Mouse (Mus musculus): ENCODE results near the gene Kcnc1.

The Kcnc1 gene

GRCm38 (mm10) chr7:46396231-46396927 lies at the start of gene Kcnc1:
Gene Kcnc1 (plus strand): TSS chr7:46396497.
- peak; percentile 60 to 81 for DNase-seq (ENCODE audit: low spot score in 2 of 2)

- no peak for DNase-seq (ENCODE audit: low spot score in 2 of 2)
Observed at GRCm38 (mm10) chr7:46347692-46348091, 48.6 kb upstream of the Kcnc1 start.

GRCm38 (mm10) chr7:46348813-46349212 lies 47.5 kb upstream of the Kcnc1 start:
- DNase-seq (ENCODE audit: low spot score in 2 of 2): no peak

GRCm38 (mm10) chr7:46350119-46350702 lies 46.1 kb upstream of the Kcnc1 start:
- no peak for DNase-seq (ENCODE audit: low spot score in 2 of 2)

GRCm38 (mm10) chr7:46352748-46353147 lies 43.5 kb upstream of the Kcnc1 start:
- no peak for DNase-seq (ENCODE audit: low spot score in 2 of 2)

- DNase-seq (ENCODE audit: low spot score in 2 of 2): no peak
Observed at GRCm38 (mm10) chr7:46353216-46353615, 43.1 kb upstream of the Kcnc1 start.

- no peak for DNase-seq (ENCODE audit: low spot score in 2 of 2)
Observed at GRCm38 (mm10) chr7:46353875-46354274, 42.4 kb upstream of the Kcnc1 start.

- no peak for DNase-seq (ENCODE audit: low spot score in 2 of 2)
Observed at GRCm38 (mm10) chr7:46361776-46362175, 34.5 kb upstream of the Kcnc1 start.

GRCm38 (mm10) chr7:46364154-46364553 lies 32.1 kb upstream of the Kcnc1 start:
- no peak for DNase-seq (ENCODE audit: low spot score in 2 of 2)

GRCm38 (mm10) chr7:46365810-46366209 lies 30.5 kb upstream of the Kcnc1 start:
- no peak for DNase-seq (ENCODE audit: low spot score in 2 of 2)

- no peak for DNase-seq (ENCODE audit: low spot score in 2 of 2)
Observed at GRCm38 (mm10) chr7:46371104-46371503, 25.2 kb upstream of the Kcnc1 start.

- DNase-seq (ENCODE audit: low spot score in 2 of 2): no peak
Observed at GRCm38 (mm10) chr7:46376172-46377007, 19.9 kb upstream of the Kcnc1 start, which contains the start of gene Myod1. Gene Myod1 (plus strand): TSS chr7:46376474.

- DNase-seq (ENCODE audit: low spot score in 2 of 2): no peak
Observed at GRCm38 (mm10) chr7:46377008-46377346, 19.3 kb upstream of the Kcnc1 start.

GRCm38 (mm10) chr7:46378123-46378522 lies 18.2 kb upstream of the Kcnc1 start:
- peak in 1 of 2 experiments; percentile 58 for DNase-seq (ENCODE audit: low spot score in 2 of 2)

GRCm38 (mm10) chr7:46378983-46379382 lies 17.3 kb upstream of the Kcnc1 start:
- DNase-seq (ENCODE audit: low spot score in 2 of 2): peak in 1 of 2 experiments; percentile 68

- DNase-seq (ENCODE audit: low spot score in 2 of 2): no peak
Observed at GRCm38 (mm10) chr7:46380625-46381024, 15.7 kb upstream of the Kcnc1 start.

GRCm38 (mm10) chr7:46387430-46387829 lies 8.9 kb upstream of the Kcnc1 start:
- DNase-seq (ENCODE audit: low spot score in 2 of 2): no peak

- DNase-seq (ENCODE audit: low spot score in 2 of 2): peak in 1 of 2 experiments; percentile 49
Observed at GRCm38 (mm10) chr7:46389456-46390085, 6.7 kb upstream of the Kcnc1 start.

- no peak for DNase-seq (ENCODE audit: low spot score in 2 of 2)
Observed at GRCm38 (mm10) chr7:46390226-46390625, 6.1 kb upstream of the Kcnc1 start.

GRCm38 (mm10) chr7:46391701-46392100 lies 4.6 kb upstream of the Kcnc1 start:
- DNase-seq (ENCODE audit: low spot score in 2 of 2): peak in 1 of 2 experiments; percentile 24

- DNase-seq (ENCODE audit: low spot score in 2 of 2): peak; percentile 61 to 80
Observed at GRCm38 (mm10) chr7:46393116-46393515, 3.2 kb upstream of the Kcnc1 start.

Data from spleen, postnatal 10 days (tissue).